Mouse (Mus musculus) lung, adult 2 months (tissue): ENCODE measurements around the gene Mthfd1.

Source experiments
- CTCF ChIP-seq: fragments of 200-500 bp; IDR thresholded peaks from 2 replicates; pipeline ENCODE4 v1.5.1; 2011; ENCODE audit warnings: mild to moderate bottlenecking, low read length, control low read depth; ENCODE audit not compliant: insufficient read depth
- POLR2A ChIP-seq: fragments of 200-500 bp; IDR thresholded peaks from 2 replicates; pipeline ENCODE4 v1.6.1; 2011; ENCODE audit warnings: low read depth, mild to moderate bottlenecking, control low read depth, low read length, borderline replicate concordance; ENCODE audit errors: extremely low read depth

DNA sequence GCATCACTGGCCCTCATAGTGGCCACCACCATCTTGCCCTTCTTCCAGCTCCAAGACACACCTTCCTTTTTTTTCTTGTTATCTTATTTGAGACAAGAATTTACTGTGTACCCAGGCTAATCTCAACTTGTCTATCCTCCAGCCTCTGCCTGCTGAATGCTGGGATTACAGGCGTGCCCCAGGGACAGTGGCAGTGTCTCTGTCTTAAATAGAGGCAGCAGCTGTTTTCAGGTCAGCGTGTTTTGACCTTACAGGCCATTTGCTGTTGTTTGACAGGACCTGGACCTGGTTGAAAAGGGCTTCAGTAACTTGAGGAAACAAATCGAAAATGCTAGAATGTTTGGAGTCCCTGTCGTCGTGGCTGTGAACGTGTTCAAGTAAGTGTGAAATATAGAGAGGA lies 55.5 kb downstream of the Mthfd1 start:
- no peak for TF ChIP-seq POLR2A
- no peak for TF ChIP-seq CTCF
